Mouse (Mus musculus) myocyte (in vitro differentiated cells): ENCODE measurements at regions not wholly inside any gene's neighbourhood (a gene's known extent, or its start where the extent isn't known, plus 50 kb on each side); places are given as distances from the start of the nearest gene placed in this dataset.

Experiments
- CEBPB ChIP-seq: IDR thresholded peaks from 2 replicates; pipeline ENCODE4 v1.6.1; 2011; ENCODE audit warnings: mild to moderate bottlenecking, moderate library complexity; ENCODE audit not compliant: poor library complexity, insufficient read depth, severe bottlenecking
- E2F4 ChIP-seq: IDR thresholded peaks from one replicate; pipeline ENCODE4 v1.6.1; 2011; ENCODE audit warnings: mild to moderate bottlenecking, control low read depth, moderate library complexity; ENCODE audit not compliant: insufficient read depth
- MAX ChIP-seq: IDR thresholded peaks from one replicate; pipeline ENCODE4 v1.6.1; 2011; ENCODE audit warnings: low read depth, mild to moderate bottlenecking, control low read depth
- MYOD1 ChIP-seq, 3 experiments: IDR thresholded peaks; one replicate each; pipeline ENCODE4 v1.6.1; 2011; ENCODE audit warnings: control low read depth in 2 of 3, low read depth in 2 of 3, mild to moderate bottlenecking in 2 of 3, moderate library complexity in 1 of 3; ENCODE audit not compliant: insufficient read length in 2 of 3, control insufficient read depth in 1 of 3
- MYOG ChIP-seq, 3 experiments: IDR thresholded peaks; one replicate each; pipeline ENCODE4 v1.6.1; 2011; ENCODE audit warnings: control low read depth in 2 of 3, low read depth in 2 of 3, mild to moderate bottlenecking in 2 of 3; ENCODE audit not compliant: insufficient read length in 2 of 3, control insufficient read depth in 1 of 3, insufficient read depth in 1 of 3
- POLR2A ChIP-seq: IDR thresholded peaks from one replicate; pipeline ENCODE4 v1.6.1; 2011; ENCODE audit warnings: low read depth, mild to moderate bottlenecking, control low read depth, moderate library complexity; ENCODE audit not compliant: insufficient read length
- POLR2AphosphoS2 ChIP-seq: IDR thresholded peaks from one replicate; pipeline ENCODE4 v1.6.1; 2011; ENCODE audit warnings: low read depth, control low read depth; ENCODE audit not compliant: insufficient read length
- REST ChIP-seq: IDR thresholded peaks from one replicate; pipeline ENCODE4 v1.6.1; 2011; ENCODE audit warnings: mild to moderate bottlenecking, control low read depth, moderate library complexity; ENCODE audit not compliant: insufficient read depth, insufficient read length
- SRF ChIP-seq: IDR thresholded peaks from one replicate; pipeline ENCODE4 v1.6.1; 2011; ENCODE audit warnings: low read depth; ENCODE audit not compliant: control insufficient read depth, insufficient read length
- TCF12 ChIP-seq: IDR thresholded peaks from one replicate; pipeline ENCODE4 v1.6.1; 2011; ENCODE audit warnings: mild to moderate bottlenecking, control low read depth; ENCODE audit not compliant: poor library complexity, insufficient read depth, severe bottlenecking
- TCF3 ChIP-seq: IDR thresholded peaks from one replicate; pipeline ENCODE4 v1.6.1; 2011; ENCODE audit warnings: low read depth, control low read depth; ENCODE audit not compliant: insufficient read length
- USF1 ChIP-seq: IDR thresholded peaks from one replicate; pipeline ENCODE4 v1.6.1; 2011; ENCODE audit warnings: low read depth, mild to moderate bottlenecking, control low read depth, moderate library complexity

DNA sequence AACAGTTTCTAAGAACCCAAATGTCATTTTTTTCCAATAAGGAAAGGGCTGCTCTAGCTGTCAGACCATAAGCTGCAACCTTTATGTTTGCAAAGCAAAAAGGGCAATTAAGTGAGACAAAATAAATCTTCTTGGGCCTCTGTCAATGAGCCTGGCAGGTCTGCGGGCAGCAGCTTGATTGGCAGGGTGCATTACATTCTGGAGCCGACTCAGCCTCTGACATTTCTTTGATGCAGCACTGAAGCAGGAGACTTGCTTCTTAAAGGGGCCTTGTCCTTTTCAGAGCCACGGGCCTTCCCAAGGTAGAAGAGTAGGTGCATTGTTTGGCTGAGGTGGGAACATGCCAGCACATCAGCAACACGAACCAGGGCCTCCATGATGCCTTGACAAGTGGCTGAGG, 190.2 kb upstream of the Kdm8 start:
- TF ChIP-seq CEBPB (no peak), E2F4 (no peak), TCF3 (no peak), POLR2A (no peak), TCF12 (no peak), REST (no peak), POLR2AphosphoS2 (no peak), MYOG (IDR thresholded peaks at IDR 0.05; ENCODE audit: control insufficient read depth in 1 of 3, insufficient read depth in 1 of 3, insufficient read length in 2 of 3, low read depth in 2 of 3) (no peak), MAX (no peak), USF1 (no peak), MYOD1 (IDR thresholded peaks at IDR 0.05; ENCODE audit: control insufficient read depth in 1 of 3, insufficient read length in 2 of 3, low read depth in 2 of 3) (no peak), SRF (no peak)
